Mouse (Mus musculus): ENCODE data around the gene Rbfox1. TPM values are rescaled to one million over a fixed set of nuclear protein-coding genes. Genes with fewer than 3 reads are reported as not detected.

Gene Rbfox1
- polyA plus RNA-seq, 1 experiment from 2014 or later: 2.9 TPM

DNA sequence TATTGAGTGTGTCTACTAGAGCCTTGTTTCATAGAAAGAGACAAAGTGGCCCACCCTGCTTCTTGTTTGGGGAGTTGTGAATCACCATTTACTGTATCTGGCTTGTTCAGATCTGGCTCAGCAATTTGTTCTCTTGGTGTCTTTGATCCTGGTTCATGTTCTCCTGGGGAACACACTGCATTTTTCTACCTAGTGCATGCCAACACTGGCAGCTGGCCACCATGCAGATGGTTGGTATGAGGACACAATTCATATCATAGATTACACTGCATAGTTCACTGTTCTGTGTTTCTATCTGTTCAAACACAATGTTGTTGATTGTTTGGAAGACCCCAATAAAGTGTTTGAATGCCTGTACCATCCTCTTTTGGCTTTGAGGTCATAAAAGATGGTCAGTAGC lies 948.3 kb downstream of the Rbfox1 start:
- H3K27ac ChIP-seq: no peak overlapping the region

DNA sequence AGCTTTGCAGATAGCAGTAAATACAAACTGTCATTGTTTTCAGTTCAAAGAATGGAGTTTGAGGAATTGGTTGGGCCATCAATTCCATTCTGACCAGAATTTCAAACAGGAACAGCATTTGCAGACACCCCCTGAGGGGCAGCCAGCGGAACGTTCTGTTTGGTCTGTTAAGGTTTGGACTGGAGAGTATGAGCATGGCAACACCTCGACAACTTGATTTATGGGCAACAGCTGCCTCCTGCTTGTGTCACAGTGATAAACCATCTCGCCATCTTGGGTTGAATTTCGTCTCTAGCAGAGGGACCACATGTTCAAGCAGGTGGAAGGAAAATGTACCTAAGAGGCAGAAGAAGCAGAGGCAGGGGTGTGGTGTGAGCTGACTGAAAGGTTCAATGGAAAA lies 949.9 kb downstream of the Rbfox1 start:
- no peak for ATAC-seq (ENCODE audit: insufficient number of reproducible peaks, insufficient read depth, low FRiP score, low TSS enrichment)
- Histone ChIP-seq H3K9me3 (no peaks in the 10 kb centered on the region), H3K9ac (no peak overlapping the region), H3K4me3 (no peak overlapping the region), H3K4me2 (replicated peaks) (no peak overlapping the region), H3K27me3 (no peaks in the 10 kb centered on the region), H3K4me1 (no peaks in the 10 kb centered on the region), H3K27ac (no peak overlapping the region), H3K36me3 (no peaks in the 10 kb centered on the region)
- 60% methylated on average over 5 of the region's 5 CpGs for WGBS

More for the DNA sequence above, 948.3 kb downstream of the Rbfox1 start:
- Histone ChIP-seq H3K36me3 (no peaks in the 10 kb centered on the region), H3K4me2 (replicated peaks) (no peak overlapping the region), H3K9ac (no peak overlapping the region), H3K4me1 (no peaks in the 10 kb centered on the region), H3K9me3 (no peaks in the 10 kb centered on the region), H3K27me3 (no peaks in the 10 kb centered on the region), H3K4me3 (no peak overlapping the region)
- ATAC-seq (ENCODE audit: insufficient number of reproducible peaks, insufficient read depth, low FRiP score, low TSS enrichment): no peak

DNA sequence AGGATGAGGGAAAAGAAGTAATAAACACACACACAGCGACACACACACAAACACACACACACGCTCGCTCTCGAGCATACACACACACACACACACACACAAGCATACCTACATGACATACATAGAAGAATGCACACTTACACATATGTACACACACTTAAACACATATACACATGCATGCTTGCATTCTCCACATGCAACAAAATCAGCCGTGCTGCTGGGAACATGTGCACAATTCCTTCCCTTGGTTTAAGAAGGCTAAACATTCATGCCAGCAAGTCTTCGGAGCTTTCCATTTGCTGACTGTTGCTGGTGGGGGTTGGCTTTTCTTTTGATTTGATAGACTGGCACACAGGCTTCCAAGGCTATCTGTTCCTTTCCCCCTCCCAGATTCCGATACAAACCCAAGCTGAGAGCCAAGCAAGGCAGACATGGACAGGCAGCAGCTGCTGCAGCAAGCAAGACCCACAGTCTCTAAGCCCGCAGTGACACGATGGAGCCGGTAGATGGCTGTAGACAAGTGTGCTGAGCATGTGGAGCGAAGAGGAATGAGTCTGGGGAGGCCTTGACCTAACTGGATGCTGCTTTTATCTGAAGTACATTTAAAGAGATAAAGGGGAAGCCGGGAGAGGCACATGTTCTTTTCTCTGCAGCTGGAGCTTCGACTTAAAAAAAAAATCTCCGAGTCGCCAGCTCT lies 954.3 kb downstream of the Rbfox1 start:
- ATAC-seq (ENCODE audit: insufficient number of reproducible peaks, insufficient read depth, low FRiP score, low TSS enrichment): no peak
- Histone ChIP-seq H3K27ac (no peak overlapping the region), H3K9ac (no peak overlapping the region), H3K27me3 (no peaks in the 10 kb centered on the region), H3K4me1 (no peaks in the 10 kb centered on the region), H3K4me3 (no peak overlapping the region), H3K9me3 (no peaks in the 10 kb centered on the region), H3K4me2 (replicated peaks) (no peak overlapping the region), H3K36me3 (no peaks in the 10 kb centered on the region)
- WGBS: 41% methylated on average over 15 of the region's 15 CpGs

DNA sequence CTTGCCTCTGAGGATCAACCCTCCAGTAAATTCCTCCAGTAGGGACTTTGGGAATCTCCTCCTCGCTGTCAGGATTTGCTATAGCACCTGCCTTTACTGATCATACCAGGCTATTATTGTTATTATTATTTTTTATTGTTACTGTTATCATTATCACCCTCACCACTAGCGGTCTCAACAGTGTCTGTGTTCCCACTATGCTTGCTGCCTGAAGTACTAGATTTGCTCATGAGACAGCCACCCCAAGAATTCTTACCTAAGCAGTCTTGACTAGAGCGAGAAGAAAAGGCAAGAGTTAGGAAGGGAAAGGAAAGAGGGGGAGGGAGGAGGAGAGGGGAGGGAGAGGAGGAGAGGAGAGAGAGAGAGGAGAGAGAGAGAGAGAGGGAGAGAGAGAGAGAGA lies 954.9 kb downstream of the Rbfox1 start:
- WGBS: 56% methylated on average over 3 of the region's 3 CpGs
- ATAC-seq (ENCODE audit: insufficient number of reproducible peaks, insufficient read depth, low FRiP score, low TSS enrichment): no peak

DNA sequence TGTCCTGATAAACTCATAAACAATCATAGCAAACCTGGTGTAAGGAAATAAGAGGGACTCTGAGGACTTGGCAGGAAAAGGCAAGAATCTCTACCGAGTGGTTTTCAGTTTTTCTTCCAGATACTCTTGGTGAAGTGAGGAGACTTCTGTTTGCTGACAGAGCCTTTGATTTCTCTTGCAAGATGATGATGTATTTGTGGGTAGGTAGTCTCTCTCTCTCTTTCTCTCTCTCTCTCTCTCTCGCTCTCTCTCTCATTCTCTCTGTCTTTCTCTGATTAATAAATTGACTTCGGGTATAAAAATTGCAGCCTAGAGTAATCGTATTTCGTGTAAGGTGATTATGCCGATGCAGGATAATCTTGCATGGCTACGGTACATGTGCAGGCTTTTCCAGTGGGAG lies 955.3 kb downstream of the Rbfox1 start:
- no peaks in the 10 kb centered on the region for H3K36me3 ChIP-seq
- H3K9ac ChIP-seq: no peak overlapping the region
- no peaks in the 10 kb centered on the region for H3K9me3 ChIP-seq
- no peak for ATAC-seq (ENCODE audit: insufficient number of reproducible peaks, insufficient read depth, low FRiP score, low TSS enrichment)
- H3K4me2 ChIP-seq (replicated peaks): no peak overlapping the region
- no peaks in the 10 kb centered on the region for H3K27me3 ChIP-seq
- H3K27ac ChIP-seq: no peak overlapping the region
- H3K4me1 ChIP-seq: no peaks in the 10 kb centered on the region
- 62% methylated on average over 7 of the region's 7 CpGs for WGBS
- H3K4me3 ChIP-seq: no peak overlapping the region

More for the DNA sequence above, 954.9 kb downstream of the Rbfox1 start:
- Histone ChIP-seq H3K27ac (no peak overlapping the region), H3K27me3 (no peaks in the 10 kb centered on the region), H3K4me3 (no peak overlapping the region), H3K9me3 (no peaks in the 10 kb centered on the region), H3K36me3 (no peaks in the 10 kb centered on the region), H3K4me1 (no peaks in the 10 kb centered on the region), H3K9ac (no peak overlapping the region), H3K4me2 (replicated peaks) (no peak overlapping the region)

DNA sequence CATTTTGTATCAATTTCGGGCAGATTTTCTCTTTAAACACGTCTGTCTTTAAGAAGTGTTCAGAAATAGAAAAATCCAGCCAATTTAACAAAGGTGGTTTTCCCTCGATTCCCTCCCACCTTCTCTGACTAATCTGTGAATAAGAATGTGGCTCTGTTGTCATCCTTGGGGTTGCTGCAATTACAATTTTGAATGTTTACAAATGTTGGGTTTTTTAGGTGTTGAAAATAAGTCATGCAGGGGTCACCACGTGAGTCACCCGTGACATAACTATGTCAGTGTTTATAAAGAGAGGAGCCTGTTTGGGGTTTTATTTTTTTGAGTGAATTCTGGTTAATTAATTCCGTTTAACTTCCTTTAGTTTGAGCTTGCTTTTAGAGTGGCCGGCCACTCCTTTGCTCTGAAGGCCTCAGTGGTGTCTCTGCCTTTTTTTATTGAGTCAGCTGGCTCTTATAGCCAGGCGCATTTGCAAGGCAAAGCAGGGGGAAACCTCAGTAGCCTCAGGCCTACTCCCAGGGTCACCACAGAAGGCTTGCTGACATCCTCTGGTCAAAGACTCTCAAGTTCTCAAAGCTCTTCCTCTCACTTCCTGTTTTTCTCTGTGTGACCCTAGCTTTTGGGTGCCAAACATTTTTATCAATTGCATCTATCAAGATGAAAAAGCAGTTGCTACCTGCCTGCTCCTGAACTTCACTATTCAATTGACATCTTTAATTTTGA lies 957.1 kb downstream of the Rbfox1 start:
- no peak for ATAC-seq (ENCODE audit: insufficient number of reproducible peaks, insufficient read depth, low FRiP score, low TSS enrichment)
- Histone ChIP-seq H3K27ac (no peak overlapping the region), H3K4me2 (replicated peaks) (no peak overlapping the region), H3K27me3 (no peaks in the 10 kb centered on the region), H3K4me3 (no peak overlapping the region), H3K9me3 (no peaks in the 10 kb centered on the region), H3K9ac (no peak overlapping the region), H3K4me1 (no peaks in the 10 kb centered on the region), H3K36me3 (no peaks in the 10 kb centered on the region)
- WGBS: 19% methylated on average over 8 of the region's 8 CpGs

DNA sequence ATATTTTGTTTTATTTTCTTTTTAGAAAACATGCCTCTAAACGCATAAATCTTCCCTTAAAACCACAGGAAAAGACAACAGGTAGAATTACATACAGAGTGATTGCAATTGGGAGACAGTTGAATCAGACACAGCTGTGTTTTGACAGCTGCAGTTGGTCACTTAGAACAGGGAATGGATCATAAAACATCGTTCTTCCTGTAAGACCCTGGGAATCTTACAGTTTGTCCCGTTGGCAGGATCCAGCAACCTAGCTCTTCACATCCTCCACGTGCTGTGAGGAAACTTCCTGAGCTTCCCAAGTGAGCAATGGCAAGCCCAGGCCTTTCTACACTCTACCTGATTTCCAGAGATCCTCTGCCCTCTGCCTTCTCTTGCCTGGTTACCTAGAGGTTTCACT lies 959.5 kb downstream of the Rbfox1 start:
- 21% methylated on average over 4 of the region's 4 CpGs for WGBS
- H3K4me1 ChIP-seq: no peaks in the 10 kb centered on the region

DNA sequence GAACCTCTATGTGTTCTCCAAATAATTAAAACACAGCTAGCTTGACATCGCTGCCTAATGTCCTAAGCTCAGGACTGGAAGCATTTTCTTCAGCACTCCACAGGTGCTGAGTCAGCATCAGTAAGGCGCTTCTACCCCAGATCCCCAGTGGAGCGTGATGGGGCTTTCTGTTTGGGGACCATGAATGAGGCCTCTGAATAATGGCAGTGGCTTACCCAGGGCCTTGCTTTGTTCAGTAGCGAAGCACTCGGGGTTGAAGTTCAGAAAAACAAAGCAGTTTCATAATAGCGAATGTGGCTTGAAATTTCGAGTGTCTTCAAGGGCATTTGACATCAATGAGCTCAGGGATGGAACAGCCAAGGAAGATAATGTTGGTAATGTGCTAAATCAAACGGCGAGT lies 966.2 kb downstream of the Rbfox1 start:
- Histone ChIP-seq H3K4me3 (no peak overlapping the region), H3K27me3 (no peaks in the 10 kb centered on the region), H3K36me3 (no peaks in the 10 kb centered on the region), H3K27ac (no peak overlapping the region), H3K4me1 (no peaks in the 10 kb centered on the region), H3K9ac (no peak overlapping the region), H3K4me2 (replicated peaks) (no peak overlapping the region), H3K9me3 (no peaks in the 10 kb centered on the region)
- WGBS: 65% methylated on average over 9 of the region's 9 CpGs
- ATAC-seq (ENCODE audit: insufficient number of reproducible peaks, insufficient read depth, low FRiP score, low TSS enrichment): no peak

More for the DNA sequence above, 959.5 kb downstream of the Rbfox1 start:
- Histone ChIP-seq H3K36me3 (no peaks in the 10 kb centered on the region), H3K4me3 (no peak overlapping the region), H3K27ac (no peak overlapping the region), H3K9ac (no peak overlapping the region), H3K4me2 (replicated peaks) (no peak overlapping the region), H3K27me3 (no peaks in the 10 kb centered on the region), H3K9me3 (no peaks in the 10 kb centered on the region)
- ATAC-seq (ENCODE audit: insufficient number of reproducible peaks, insufficient read depth, low FRiP score, low TSS enrichment): no peak

DNA sequence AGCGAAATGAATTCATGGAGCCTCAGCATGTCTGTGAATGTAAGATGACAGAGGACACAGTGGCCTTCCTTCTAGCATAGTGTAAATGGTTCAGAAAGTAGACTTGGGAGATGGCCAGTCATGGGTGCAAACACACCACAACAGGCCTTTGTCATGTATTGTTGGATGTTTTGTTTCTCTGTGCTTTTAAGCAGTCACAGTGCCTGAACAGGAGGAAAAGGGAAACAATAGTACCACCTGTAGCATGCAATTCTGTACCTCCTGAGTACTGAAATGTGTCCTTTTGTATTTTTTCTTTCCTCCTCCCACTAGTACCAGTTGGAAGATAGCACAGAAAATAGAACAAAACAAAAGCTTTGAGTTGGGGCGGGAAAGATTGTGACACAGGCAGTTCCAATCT lies 968.6 kb downstream of the Rbfox1 start:
- Histone ChIP-seq H3K27me3 (no peaks in the 10 kb centered on the region), H3K36me3 (no peaks in the 10 kb centered on the region), H3K9me3 (no peaks in the 10 kb centered on the region), H3K27ac (no peak overlapping the region), H3K4me3 (no peak overlapping the region), H3K4me1 (no peaks in the 10 kb centered on the region), H3K9ac (no peak overlapping the region), H3K4me2 (replicated peaks) (no peak overlapping the region)
- 85% methylated on average over 2 of the region's 2 CpGs for WGBS
- ATAC-seq (ENCODE audit: insufficient number of reproducible peaks, insufficient read depth, low FRiP score, low TSS enrichment): no peak

DNA sequence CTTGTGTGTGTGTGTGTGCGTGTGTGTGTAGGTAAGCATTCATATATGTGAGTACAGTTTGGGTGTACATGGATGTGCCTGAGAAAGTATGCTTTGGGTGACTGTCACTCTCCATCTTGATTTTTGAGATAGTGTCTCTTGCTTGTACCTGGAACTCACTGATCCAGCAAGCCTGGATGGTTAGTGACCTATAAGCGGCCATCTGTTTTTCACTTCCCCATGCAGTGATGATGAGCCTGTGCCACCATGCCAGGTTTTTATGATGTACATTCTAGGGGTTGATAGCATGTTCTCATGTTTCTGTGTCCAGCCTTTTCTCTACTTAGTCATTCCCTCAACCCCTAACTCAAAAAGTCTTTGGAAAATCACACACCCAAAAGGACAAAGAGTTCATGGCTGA lies 976.5 kb downstream of the Rbfox1 start:
- no peak for ATAC-seq (ENCODE audit: insufficient number of reproducible peaks, insufficient read depth, low FRiP score, low TSS enrichment)
- no peak overlapping the region for H3K4me2 ChIP-seq (replicated peaks)
- no peaks in the 10 kb centered on the region for H3K9me3 ChIP-seq
- no peak overlapping the region for H3K27ac ChIP-seq
- no peak overlapping the region for H3K9ac ChIP-seq
- no peaks in the 10 kb centered on the region for H3K4me1 ChIP-seq
- no peak overlapping the region for H3K4me3 ChIP-seq
- H3K36me3 ChIP-seq: no peaks in the 10 kb centered on the region
- no peaks in the 10 kb centered on the region for H3K27me3 ChIP-seq
- 86% methylated on average over 2 of the region's 2 CpGs for WGBS

DNA sequence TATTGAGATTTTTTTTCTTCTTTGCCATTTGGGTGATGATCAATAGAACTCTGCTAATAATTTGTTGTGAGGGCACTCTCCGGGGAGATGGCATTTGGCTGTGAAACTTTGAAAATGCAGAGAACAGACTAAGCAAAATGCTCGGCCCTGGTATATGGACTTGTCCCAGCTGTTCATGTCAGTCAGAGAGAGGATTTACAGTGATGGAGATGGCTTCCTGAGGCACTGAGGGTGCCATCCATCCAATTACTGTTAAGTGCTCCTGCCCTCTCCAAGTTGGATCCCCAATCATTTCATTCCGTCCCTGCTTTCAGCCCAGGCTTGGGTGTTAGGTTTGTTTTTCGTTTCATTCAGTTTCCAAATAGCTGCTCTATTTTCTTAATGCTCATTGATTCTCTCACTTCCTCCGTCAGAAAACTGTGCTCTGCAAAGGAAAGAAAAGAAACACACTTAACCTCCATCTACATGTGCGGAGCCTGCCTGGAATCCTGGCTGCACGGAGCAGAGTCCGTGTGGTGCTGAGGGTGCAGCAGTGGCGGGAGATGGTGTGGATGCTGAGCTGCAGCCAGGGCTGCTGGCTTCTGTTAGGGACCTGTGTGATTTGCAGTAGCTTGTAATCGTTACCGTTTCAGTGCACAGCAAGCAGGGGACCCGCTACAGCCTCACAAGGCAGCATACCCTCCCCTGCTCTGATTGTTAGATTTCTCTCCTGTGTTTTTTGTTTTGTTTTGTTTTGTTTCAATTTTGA lies 997.7 kb downstream of the Rbfox1 start:
- no peaks in the 10 kb centered on the region for H3K36me3 ChIP-seq
- ATAC-seq (ENCODE audit: insufficient number of reproducible peaks, insufficient read depth, low FRiP score, low TSS enrichment): no peak
- no peak overlapping the region for H3K27ac ChIP-seq
- H3K27me3 ChIP-seq: no peaks in the 10 kb centered on the region
- no peaks in the 10 kb centered on the region for H3K9me3 ChIP-seq
- WGBS: 36% methylated on average over 12 of the region's 12 CpGs
- no peak overlapping the region for H3K4me3 ChIP-seq
- no peaks in the 10 kb centered on the region for H3K4me1 ChIP-seq
- no peak overlapping the region for H3K4me2 ChIP-seq (replicated peaks)
- H3K9ac ChIP-seq: no peak overlapping the region

DNA sequence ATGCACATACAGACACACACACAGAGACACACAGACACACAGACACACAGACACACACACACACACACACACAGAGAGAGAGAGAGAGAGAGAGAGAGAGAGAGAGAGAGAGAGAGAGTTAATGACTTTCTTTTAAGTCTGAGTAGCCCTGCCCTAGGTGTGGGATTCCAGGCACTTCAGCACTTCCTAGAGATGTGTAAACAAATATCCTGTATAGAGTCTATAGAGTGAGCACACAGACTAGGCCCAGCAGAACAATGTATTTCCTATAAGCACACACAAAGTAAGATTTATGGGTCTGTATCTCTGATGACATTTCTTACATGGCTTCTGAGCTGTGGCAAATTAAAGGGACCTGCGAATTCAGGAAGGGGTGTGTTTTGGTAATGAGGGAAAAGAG lies 998.6 kb downstream of the Rbfox1 start:
- Histone ChIP-seq H3K4me2 (replicated peaks) (no peak overlapping the region), H3K36me3 (no peaks in the 10 kb centered on the region), H3K27me3 (no peaks in the 10 kb centered on the region), H3K9me3 (no peaks in the 10 kb centered on the region), H3K27ac (no peak overlapping the region), H3K9ac (no peak overlapping the region), H3K4me3 (no peak overlapping the region), H3K4me1 (no peaks in the 10 kb centered on the region)
- no peak for ATAC-seq (ENCODE audit: insufficient number of reproducible peaks, insufficient read depth, low FRiP score, low TSS enrichment)
- WGBS: 65% methylated on average over 1 of the region's 1 CpGs

Measured in embryonic facial prominence, embryonic 12.5 days (tissue).